Mouse (Mus musculus): ENCODE results near the gene Foxi1.

GRCm38 (mm10) chr11:34236885-34237284, 29.0 kb upstream of the Foxi1 start:
- TF ChIP-seq ZC3H11A (IDR thresholded peaks at IDR 0.05; ENCODE audit: borderline replicate concordance, low read depth, low read length) (no peak), CHD2 (IDR thresholded peaks at IDR 0.05; ENCODE audit: low read depth, low read length) (no peak)

Data from ES-E14 (cell line).